Mouse (Mus musculus) B cell, adult 67 days (primary cell): ENCODE results near the gene Rab1b. TPM values are rescaled to one million over a fixed set of nuclear protein-coding genes. Genes with fewer than 3 reads are reported as not detected.

Source experiments
- total RNA-seq, 2 experiments: library from RNA; stranded (reverse); gene quantifications; 4 replicates each; pipeline ENCODE4 v1.2.4; 2023

Rab1b gene
- 100 to 1,000 TPM; 102 to 110 TPM for total RNA-seq

GRCm38 (mm10) chr19:5106731-5107191 lies at the start of gene Rab1b:
TSS of gene Rab1b (minus strand) at chr19:5107072.

GRCm38 (mm10) chr19:5118384-5118698 lies 11.5 kb upstream of the Rab1b start, which contains the start of gene Klc2:
TSS of gene Klc2 (minus strand) at chr19:5118560.

GRCm38 (mm10) chr19:5098363-5099143 lies 8.3 kb downstream of the Rab1b start, which contains the start of gene Cnih2:
TSS of gene Cnih2 (minus strand) at chr19:5098521.

GRCm38 (mm10) chr19:5087884-5088728 lies 18.8 kb downstream of the Rab1b start, which contains the start of gene Yif1a:
TSS of gene Yif1a (plus strand) at chr19:5088538.

GRCm38 (mm10) chr19:5085145-5085863 lies 21.6 kb downstream of the Rab1b start, which contains the start of gene Tmem151a:
TSS of gene Tmem151a (minus strand) at chr19:5085531.

GRCm38 (mm10) chr19:5067867-5068569 lies 38.9 kb downstream of the Rab1b start, which contains the start of gene Cd248:
TSS of gene Cd248 (plus strand) at chr19:5068078.

GRCm38 (mm10) chr19:5050047-5050905 lies 56.6 kb downstream of the Rab1b start, which contains the start of gene Rin1:
TSS of gene Rin1 (plus strand) at chr19:5050481.

Other genes with a start within 250 kb of the Rab1b start
- gene Actn3, start 229.2 kb downstream of the Rab1b start, total RNA-seq = not detected
- gene Zdhhc24, start 228.4 kb downstream of the Rab1b start, total RNA-seq = 1 to 10 TPM; 7.9 to 9.3 TPM
- 1 to 10 TPM; 4.1 to 4.3 TPM for gene Bbs1, start 200.4 kb downstream of the Rab1b start, total RNA-seq
- 10 to 100 TPM; 78.9 to 86.2 TPM for gene Dpp3, start 178.8 kb downstream of the Rab1b start, total RNA-seq
- 1 to 10 TPM; 1.7 to 4.2 TPM for gene Peli3, start 163.9 kb downstream of the Rab1b start, total RNA-seq
- 10 to 100 TPM; 22.0 to 39.4 TPM for gene Mrpl11, start 144.9 kb downstream of the Rab1b start, total RNA-seq
- not detected for gene Npas4, start 116.8 kb downstream of the Rab1b start, total RNA-seq
- 1 to 10 TPM; 5.6 to 9.4 TPM for gene Slc29a2, start 83.2 kb downstream of the Rab1b start, total RNA-seq
- 1 to 10 TPM; 4.8 TPM for gene B4gat1, start 68.2 kb downstream of the Rab1b start, total RNA-seq
- 1 to 10 TPM; 1.2 to 2.8 TPM for gene AC124502.3, start 68.2 kb downstream of the Rab1b start, total RNA-seq
- gene Brms1, start 65.7 kb downstream of the Rab1b start, total RNA-seq = 10 to 100 TPM; 63.7 to 71.9 TPM
- gene Rin1, start 56.6 kb downstream of the Rab1b start, total RNA-seq = 1 to 10 TPM; 2.5 to 5.3 TPM
- not detected for gene Cd248, start 39.0 kb downstream of the Rab1b start, total RNA-seq
- not detected for gene Tmem151a, start 21.5 kb downstream of the Rab1b start, total RNA-seq
- gene Yif1a, start 18.5 kb downstream of the Rab1b start, total RNA-seq = 10 to 100 TPM; 29.3 to 49.9 TPM
- 1 to 10 TPM; 1.2 to 2.2 TPM for gene Cnih2, start 8.6 kb downstream of the Rab1b start, total RNA-seq
- gene Klc2, start 11.5 kb upstream of the Rab1b start, total RNA-seq = 10 to 100 TPM; 42.3 to 50.5 TPM
- 10 to 100 TPM; 81.2 to 92.8 TPM for gene Pacs1, start 166.0 kb upstream of the Rab1b start, total RNA-seq
- 100 to 1,000 TPM; 309 to 311 TPM for gene Sf3b2, start 188.4 kb upstream of the Rab1b start, total RNA-seq
- not detected for gene Gal3st3, start 191.3 kb upstream of the Rab1b start, total RNA-seq
- not detected for gene Catsper1, start 228.7 kb upstream of the Rab1b start, total RNA-seq
- not detected for gene Cst6, start 242.5 kb upstream of the Rab1b start, total RNA-seq